Comparison of ENCODE assay signal across 17 mouse cellular contexts in genomic region chr17:31935091-31935830, GRCm38 (mm10).
A peak's percentile ranks its signal among the peaks of the same experiment; 100 is the strongest.
DNase-seq lines count a peak whose midpoint lies in the region; ATAC-seq and TF ChIP-seq lines count a peak whose summit lies in the region.
"Had no signal": no experiment of that assay in that cellular context is flagged by ENCODE, and none has a peak within 500 bp of the region (broad histone marks: within the 10 kb centered on the region; RNA-seq: fewer than 3 reads in every experiment).

No protein-coding gene starts in this region.

- no peaks in the 10 kb centered on the region for H3K36me3 ChIP-seq in forebrain, embryonic 10.5 days (replicated peaks)
- no peaks in the 10 kb centered on the region for H3K36me3 ChIP-seq in forebrain, embryonic 12.5 days (replicated peaks)
- no peaks in the 10 kb centered on the region for H3K36me3 ChIP-seq in hindbrain, embryonic 16.5 days (ENCODE audit: control insufficient read depth, insufficient read depth, low read length)
- no peaks in the 10 kb centered on the region for H3K36me3 ChIP-seq in hindbrain, embryonic 11.5 days (ENCODE audit: control insufficient read depth, insufficient read depth, low read length)
- no peaks in the 10 kb centered on the region for H3K36me3 ChIP-seq in midbrain, embryonic 11.5 days (ENCODE audit: control insufficient read depth, insufficient read depth, low read length)
- no peaks in the 10 kb centered on the region for H3K36me3 ChIP-seq in midbrain, embryonic 16.5 days (ENCODE audit: control insufficient read depth, insufficient read depth, low read length)
- H3K36me3 ChIP-seq in hindbrain, postnatal 0 days (ENCODE audit: insufficient read depth, low read length), result no peaks in the 10 kb centered on the region
- H3K36me3 ChIP-seq: heart, embryonic 12.5 days; liver, embryonic 13.5 days; stomach, embryonic 15.5 days had no signal

- ATAC-seq in forebrain, embryonic 12.5 days (ENCODE audit: low FRiP score), result no peak
- ATAC-seq in hindbrain, embryonic 16.5 days, result no peak
- no peak for ATAC-seq in hindbrain, embryonic 11.5 days (ENCODE audit: low FRiP score)
- ATAC-seq in midbrain, embryonic 11.5 days (ENCODE audit: low FRiP score), result no peak
- ATAC-seq in midbrain, embryonic 16.5 days, result no peak
- 0 out of 2 replicates have a peak, but pooled peaks have one; percentile 12 for ATAC-seq in hindbrain, postnatal 0 days
- ATAC-seq: Patski had no signal

- no peaks in the 10 kb centered on the region for H3K27me3 ChIP-seq in forebrain, embryonic 10.5 days (ENCODE audit: poor library complexity, severe bottlenecking)
- H3K27me3 ChIP-seq in forebrain, embryonic 12.5 days, result no peaks in the 10 kb centered on the region
- H3K27me3 ChIP-seq in hindbrain, embryonic 16.5 days (replicated peaks; ENCODE audit: control insufficient read depth, insufficient read depth, low read length), result no peaks in the 10 kb centered on the region
- H3K27me3 ChIP-seq in hindbrain, embryonic 11.5 days (ENCODE audit: control insufficient read depth, insufficient read depth, low read length), result no peaks in the 10 kb centered on the region
- no peaks in the 10 kb centered on the region for H3K27me3 ChIP-seq in midbrain, embryonic 11.5 days (ENCODE audit: control insufficient read depth, insufficient read depth, low read length)
- H3K27me3 ChIP-seq in midbrain, embryonic 16.5 days (ENCODE audit: control insufficient read depth, insufficient read depth, low read depth, low read length), result no peaks in the 10 kb centered on the region; the same call in 1 of the 2 replicates
- H3K27me3 ChIP-seq in hindbrain, postnatal 0 days (ENCODE audit: insufficient read depth, low read length), result no peaks in the 10 kb centered on the region
- H3K27me3 ChIP-seq: heart, embryonic 12.5 days; liver, embryonic 13.5 days; Patski; stomach, embryonic 15.5 days had no signal

- H3K9ac ChIP-seq in forebrain, embryonic 12.5 days, result no peak overlapping the region
- 0 out of 2 replicates have a peak overlapping the region, but pooled peaks have one; percentile 4 for H3K9ac ChIP-seq in hindbrain, embryonic 16.5 days (ENCODE audit: low read depth, low read length)
- H3K9ac ChIP-seq in hindbrain, embryonic 11.5 days (ENCODE audit: low read depth, low read length), result no peak overlapping the region
- H3K9ac ChIP-seq in midbrain, embryonic 11.5 days (ENCODE audit: low read length), result no peak overlapping the region
- H3K9ac ChIP-seq in midbrain, embryonic 16.5 days (ENCODE audit: low read depth, low read length), result no peak overlapping the region
- H3K9ac ChIP-seq in hindbrain, postnatal 0 days (replicated peaks; ENCODE audit: low read length), result no peak overlapping the region
- H3K9ac ChIP-seq: heart, embryonic 12.5 days; liver, embryonic 13.5 days; stomach, embryonic 15.5 days had no signal

- peaks cover 53% of the 10 kb centered on the region for H3K4me1 ChIP-seq in forebrain, embryonic 10.5 days
- peaks cover 17% of the 10 kb centered on the region; the same call in 1 of the 2 replicates for H3K4me1 ChIP-seq in forebrain, embryonic 12.5 days
- no peaks in the 10 kb centered on the region; the same call in none of the 2 replicates for H3K4me1 ChIP-seq in hindbrain, embryonic 16.5 days (ENCODE audit: control insufficient read depth, insufficient read depth, low read depth, low read length)
- no peaks in the 10 kb centered on the region; the same call in 1 of the 2 replicates for H3K4me1 ChIP-seq in hindbrain, embryonic 11.5 days (replicated peaks; ENCODE audit: control insufficient read depth, insufficient read depth, low read length)
- H3K4me1 ChIP-seq in midbrain, embryonic 11.5 days (ENCODE audit: control insufficient read depth, insufficient read depth, low read length), result peaks cover 9% of the 10 kb centered on the region; the same call in 1 of the 2 replicates
- 0 out of 2 replicates have a peak, but pooled peaks cover 2% of the 10 kb centered on the region for H3K4me1 ChIP-seq in midbrain, embryonic 16.5 days (ENCODE audit: control insufficient read depth, insufficient read depth, low read length)
- no peaks in the 10 kb centered on the region; the same call in 1 of the 2 replicates for H3K4me1 ChIP-seq in hindbrain, postnatal 0 days (ENCODE audit: insufficient read depth, low read length)

- no peaks in the 10 kb centered on the region for H3K9me3 ChIP-seq in forebrain, embryonic 10.5 days
- H3K9me3 ChIP-seq in forebrain, embryonic 12.5 days, result no peaks in the 10 kb centered on the region
- H3K9me3 ChIP-seq in hindbrain, embryonic 16.5 days (ENCODE audit: control insufficient read depth, low read length), result no peaks in the 10 kb centered on the region
- H3K9me3 ChIP-seq in hindbrain, embryonic 11.5 days (ENCODE audit: control insufficient read depth, low read length), result no peaks in the 10 kb centered on the region
- no peaks in the 10 kb centered on the region for H3K9me3 ChIP-seq in midbrain, embryonic 11.5 days (ENCODE audit: control insufficient read depth, low read length)
- H3K9me3 ChIP-seq in midbrain, embryonic 16.5 days (replicated peaks; ENCODE audit: control insufficient read depth, low read length, poor library complexity, severe bottlenecking), result no peaks in the 10 kb centered on the region
- H3K9me3 ChIP-seq in hindbrain, postnatal 0 days (ENCODE audit: low read length), result no peaks in the 10 kb centered on the region
- H3K9me3 ChIP-seq: heart, embryonic 12.5 days; liver, embryonic 13.5 days; stomach, embryonic 15.5 days had no signal

- H3K27ac ChIP-seq in forebrain, embryonic 10.5 days, result peak overlapping the region; percentile 44; the same call in 1 of the 2 replicates
- H3K27ac ChIP-seq in forebrain, embryonic 12.5 days, result no peak overlapping the region
- no peak overlapping the region for H3K27ac ChIP-seq in hindbrain, embryonic 16.5 days (ENCODE audit: low read depth, low read length)
- H3K27ac ChIP-seq in hindbrain, embryonic 11.5 days (ENCODE audit: low read depth, low read length), result no peak overlapping the region
- no peak overlapping the region for H3K27ac ChIP-seq in midbrain, embryonic 11.5 days (ENCODE audit: low read depth, low read length)
- no peak overlapping the region for H3K27ac ChIP-seq in midbrain, embryonic 16.5 days (ENCODE audit: low read length)
- H3K27ac ChIP-seq in hindbrain, postnatal 0 days, result no peak overlapping the region
- H3K27ac ChIP-seq: liver, embryonic 13.5 days; stomach, embryonic 15.5 days had no signal

- no peak for TF ChIP-seq CTCF in hindbrain, postnatal 0 days (IDR thresholded peaks at IDR 0.05; ENCODE audit: low read depth)

- H3K4me3 ChIP-seq in forebrain, embryonic 10.5 days, result no peak overlapping the region
- H3K4me3 ChIP-seq in forebrain, embryonic 12.5 days (replicated peaks), result no peak overlapping the region
- H3K4me3 ChIP-seq in hindbrain, embryonic 16.5 days (ENCODE audit: low read length), result no peak overlapping the region
- no peak overlapping the region for H3K4me3 ChIP-seq in hindbrain, embryonic 11.5 days (ENCODE audit: low read depth, low read length)
- no peak overlapping the region for H3K4me3 ChIP-seq in midbrain, embryonic 11.5 days (ENCODE audit: low read depth, low read length)
- H3K4me3 ChIP-seq in midbrain, embryonic 16.5 days (ENCODE audit: low read depth, low read length), result no peak overlapping the region
- no peak overlapping the region for H3K4me3 ChIP-seq in hindbrain, postnatal 0 days (ENCODE audit: low read length)
- H3K4me3 ChIP-seq: heart, embryonic 12.5 days; liver, embryonic 13.5 days; stomach, embryonic 15.5 days had no signal

- DNase-seq in forebrain, embryonic 10.5 days (ENCODE audit: extremely low spot score, low spot score), result no peak
- DNase-seq in hindbrain, embryonic 11.5 days (ENCODE audit: low spot score), result no peak
- DNase-seq in midbrain, embryonic 11.5 days (ENCODE audit: low spot score, missing footprints), result peak; percentile 79
- DNase-seq in hindbrain, postnatal 0 days (ENCODE audit: low spot score), result no peak
- no peak for DNase-seq in c-Kit-positive CD71-positive TER-119-positive erythroid progenitor cells, embryonic 14.5 days (ENCODE audit: low spot score)
- DNase-seq: cerebellum, adult 11 months; cerebellum, postnatal 36 days; kidney, postnatal 4 days; liver, embryonic 13.5 days; right cerebral cortex, adult 18-20 months; thymus, postnatal 25 days had no signal

- no peak overlapping the region for H3K4me2 ChIP-seq in forebrain, embryonic 12.5 days
- no peak overlapping the region for H3K4me2 ChIP-seq in hindbrain, embryonic 16.5 days (ENCODE audit: low read length)
- H3K4me2 ChIP-seq in hindbrain, embryonic 11.5 days (replicated peaks; ENCODE audit: low read depth, low read length), result no peak overlapping the region
- H3K4me2 ChIP-seq in midbrain, embryonic 11.5 days, result no peak overlapping the region
- no peak overlapping the region for H3K4me2 ChIP-seq in midbrain, embryonic 16.5 days (ENCODE audit: low read length)
- no peak overlapping the region for H3K4me2 ChIP-seq in hindbrain, postnatal 0 days (ENCODE audit: low read depth, low read length)
- H3K4me2 ChIP-seq: heart, embryonic 12.5 days; liver, embryonic 13.5 days; stomach, embryonic 15.5 days had no signal

- WGBS in forebrain, embryonic 10.5 days, result 75% methylated on average over 6 of the region's 6 CpGs
- 77% methylated on average over 6 of the region's 6 CpGs for WGBS in forebrain, embryonic 12.5 days
- 72% methylated on average over 6 of the region's 6 CpGs for WGBS in hindbrain, embryonic 16.5 days
- WGBS in hindbrain, embryonic 11.5 days, result 68% methylated on average over 6 of the region's 6 CpGs
- 73% methylated on average over 6 of the region's 6 CpGs for WGBS in midbrain, embryonic 11.5 days
- WGBS in midbrain, embryonic 16.5 days, result 74% methylated on average over 6 of the region's 6 CpGs
- WGBS in hindbrain, postnatal 0 days, result 59% methylated on average over 6 of the region's 6 CpGs
